Mouse (Mus musculus) CD8-positive naive resting alpha-beta T cell, adult 57 days (primary cell): Measurements from ENCODE around the gene Ccl26. TPM values are rescaled to one million over a fixed set of nuclear protein-coding genes. Genes with fewer than 3 reads are reported as not detected.

Source experiments
- total RNA-seq: library from RNA; stranded (reverse); gene quantifications from one replicate; pipeline ENCODE4 v1.2.4, GENCODE M21; 2023

The Ccl26 gene
- not detected for total RNA-seq

GRCm38 (mm10) chr5:135563469-135563868 is at the start of gene Ccl26:
Ccl26 (minus strand) TSS chr5:135563569.

GRCm38 (mm10) chr5:135573006-135573405 is 9.6 kb upstream of the Ccl26 start, which contains the start of gene Ccl24:
Ccl24 (minus strand) TSS chr5:135573049.

GRCm38 (mm10) chr5:135544865-135545797 is 18.2 kb downstream of the Ccl26 start, which contains the start of gene Hip1:
Hip1 (minus strand) TSS chr5:135545120.

Other genes starting within 250 kb of the Ccl26 start
- 0.55 TPM for gene Fkbp6, start 213.5 kb downstream of the Ccl26 start, total RNA-seq
- gene Trim50, start 210.3 kb downstream of the Ccl26 start, total RNA-seq, result not detected
- 37.6 TPM for gene Nsun5, start 193.6 kb downstream of the Ccl26 start, total RNA-seq
- 48.7 TPM for gene Pom121, start 169.0 kb downstream of the Ccl26 start, total RNA-seq
- 4.3 TPM for gene Hip1, start 18.4 kb downstream of the Ccl26 start, total RNA-seq
- gene Ccl24, start 9.5 kb upstream of the Ccl26 start, total RNA-seq, result not detected
- 21.1 TPM for gene Rhbdd2, start 69.0 kb upstream of the Ccl26 start, total RNA-seq
- 53.9 TPM for gene Por, start 106.5 kb upstream of the Ccl26 start, total RNA-seq
- 15.5 TPM for gene Tmem120a, start 180.9 kb upstream of the Ccl26 start, total RNA-seq
- not detected for gene Styxl1, start 214.8 kb upstream of the Ccl26 start, total RNA-seq
- gene Mdh2, start 214.9 kb upstream of the Ccl26 start, total RNA-seq, result 175 TPM
- not detected for gene Srrm3, start 243.3 kb upstream of the Ccl26 start, total RNA-seq